Mouse (Mus musculus) adrenal gland, postnatal 10 days (tissue): ENCODE data around the gene Lrp8. TPM values are rescaled to one million over a fixed set of nuclear protein-coding genes. Genes with fewer than 3 reads are reported as not detected.
A peak's percentile ranks its signal among the peaks of the same experiment; 100 is the strongest.

ENCODE experiments used
- DNase-seq: peaks from one replicate; pipeline ENCODE4 v3.0.0; 2021; ENCODE audit warnings: mixed read lengths
- total RNA-seq, 2 experiments: library from RNA; stranded (reverse); gene quantifications; 2 replicates each; pipeline ENCODE4 v1.2.3; 2021

Lrp8 gene
- total RNA-seq, 2 experiments from 2014 or later, result 3.8 to 4.9 TPM

- DNase-seq, result peak; percentile 88
These were observed 119.2 kb downstream of the Lrp8 start for GRCm38 (mm10) chr4:107921152-107921695.

GRCm38 (mm10) chr4:107921952-107922351, 119.9 kb downstream of the Lrp8 start:
- peak; percentile 62 for DNase-seq

DNA sequence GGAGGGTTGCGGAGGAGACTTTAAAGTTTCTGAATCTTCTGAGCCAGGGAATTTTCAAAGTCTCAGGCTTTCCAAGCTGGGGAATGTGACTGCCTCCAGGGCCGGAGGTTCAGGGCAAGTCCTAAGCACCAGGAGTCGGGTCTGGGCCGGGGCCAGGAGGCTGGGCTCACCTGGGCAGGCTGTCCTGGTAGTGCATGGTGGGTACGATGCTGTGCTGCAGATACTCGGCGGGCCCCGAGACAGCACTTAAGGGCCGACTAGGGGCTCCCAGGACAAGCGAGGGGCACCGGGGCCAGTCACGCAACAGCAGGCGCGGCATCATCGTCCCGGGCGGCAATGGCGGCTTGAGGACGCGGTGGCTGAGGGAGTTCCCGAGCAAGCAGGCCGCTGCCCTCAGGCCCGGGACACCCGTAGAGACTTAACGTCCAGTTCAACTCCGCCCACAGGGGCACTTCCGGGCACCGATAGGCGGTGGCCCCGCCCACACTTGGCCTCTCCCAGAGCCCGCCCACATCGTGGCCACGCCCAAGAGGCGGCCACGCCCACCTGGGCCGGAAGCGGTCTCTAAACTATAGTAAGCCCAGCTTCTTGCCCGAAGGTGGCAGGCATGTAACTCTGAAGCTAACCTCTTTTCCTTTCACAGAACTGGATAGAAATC, 121.2 kb downstream of the Lrp8 start, which contains the start of gene Cpt2:
Gene Cpt2 (minus strand): TSS at position 466 of the 658 bp plus-strand sequence.
- DNase-seq, result peak; percentile 97

- DNase-seq, result no peak
These were observed 121.7 kb downstream of the Lrp8 start for GRCm38 (mm10) chr4:107923803-107924194.

Other genes with a start within 250 kb of the Lrp8 start
- not detected for gene Dmrtb1, start 118.0 kb upstream of the Lrp8 start, total RNA-seq
- gene Magoh, start 77.5 kb downstream of the Lrp8 start, total RNA-seq, result 10 to 100 TPM; 83.6 to 86.1 TPM
- 10 to 100 TPM; 68.6 to 80.0 TPM for gene 0610037L13Rik, start 87.6 kb downstream of the Lrp8 start, total RNA-seq
- gene Cpt2, start 121.3 kb downstream of the Lrp8 start, total RNA-seq, result 100 to 1,000 TPM; 269 to 277 TPM
- under 1 TPM; 0.15 to 0.39 TPM for gene Slc1a7, start 166.1 kb downstream of the Lrp8 start, total RNA-seq